In genomic region chr9:96424027-96424426, GRCm38 (mm10) we compare ENCODE assay signal across 21 mouse cellular contexts. TPM values are rescaled to one million over a fixed set of nuclear protein-coding genes. Genes with fewer than 3 reads are reported as not detected.
DNase-seq lines count a peak whose midpoint lies in the region; ATAC-seq and TF ChIP-seq lines count a peak whose summit lies in the region.
"Had no signal": no experiment of that assay in that cellular context is flagged by ENCODE, and none has a peak within 500 bp of the region (broad histone marks: within the 10 kb centered on the region; RNA-seq: fewer than 3 reads in every experiment).

No protein-coding gene starts in this region.

- WGBS in intestine, embryonic 14.5 days, result 31% methylated on average over 8 of the region's 8 CpGs
- 33% methylated on average over 8 of the region's 8 CpGs for WGBS in intestine, embryonic 15.5 days
- WGBS in hindbrain, embryonic 13.5 days, result 46% methylated on average over 8 of the region's 8 CpGs
- WGBS in forebrain, embryonic 16.5 days, result 48% methylated on average over 8 of the region's 8 CpGs

- 0 out of 2 replicates have a peak, but pooled peaks cover 2% of the 10 kb centered on the region for H3K4me1 ChIP-seq in intestine, embryonic 14.5 days (replicated peaks; ENCODE audit: control insufficient read depth, insufficient read depth, low read length)
- H3K4me1 ChIP-seq in intestine, embryonic 15.5 days (replicated peaks), result no peaks in the 10 kb centered on the region
- H3K4me1 ChIP-seq in ES-Bruce4 (ENCODE audit: control insufficient read depth, insufficient read depth, low read length), result no peaks in the 10 kb centered on the region
- no peaks in the 10 kb centered on the region for H3K4me1 ChIP-seq in hindbrain, embryonic 13.5 days (replicated peaks)
- H3K4me1 ChIP-seq in forebrain, embryonic 16.5 days (replicated peaks; ENCODE audit: control insufficient read depth, insufficient read depth, low read length), result no peaks in the 10 kb centered on the region
- H3K4me1 ChIP-seq: embryonic facial prominence, embryonic 15.5 days; forebrain, embryonic 12.5 days; liver, embryonic 13.5 days; midbrain, embryonic 13.5 days had no signal

- H3K9ac ChIP-seq in intestine, embryonic 14.5 days (ENCODE audit: low read length), result no peak overlapping the region
- H3K9ac ChIP-seq in intestine, embryonic 15.5 days, result no peak overlapping the region
- H3K9ac ChIP-seq in ES-Bruce4 (ENCODE audit: low read depth, poor library complexity, severe bottlenecking), result no peak overlapping the region
- no peak overlapping the region for H3K9ac ChIP-seq in hindbrain, embryonic 13.5 days
- H3K9ac ChIP-seq in forebrain, embryonic 16.5 days (replicated peaks; ENCODE audit: low read depth, low read length), result no peak overlapping the region
- H3K9ac ChIP-seq: embryonic facial prominence, embryonic 15.5 days; forebrain, embryonic 12.5 days; liver, embryonic 13.5 days; midbrain, embryonic 13.5 days had no signal

- H3K27ac ChIP-seq in intestine, embryonic 14.5 days (ENCODE audit: low read depth), result 0 out of 2 replicates have a peak overlapping the region, but pooled peaks have one; percentile 8
- no peak overlapping the region for H3K27ac ChIP-seq in intestine, embryonic 15.5 days
- H3K27ac ChIP-seq in ES-Bruce4 (ENCODE audit: insufficient read depth, low read length), result no peak overlapping the region
- H3K27ac ChIP-seq in hindbrain, embryonic 13.5 days, result no peak overlapping the region
- no peak overlapping the region for H3K27ac ChIP-seq in forebrain, embryonic 16.5 days (ENCODE audit: low read length)
- H3K27ac ChIP-seq: embryonic facial prominence, embryonic 15.5 days; forebrain, embryonic 12.5 days; left cerebral cortex, adult 2 months; liver, embryonic 13.5 days; midbrain, embryonic 13.5 days had no signal

- no peak for TF ChIP-seq POLR2A in ES-Bruce4 (IDR thresholded peaks at IDR 0.05; ENCODE audit: insufficient read depth, low read length)

- H3K4me3 ChIP-seq in intestine, embryonic 14.5 days (ENCODE audit: low read depth, low read length), result no peak overlapping the region
- no peak overlapping the region for H3K4me3 ChIP-seq in intestine, embryonic 15.5 days (replicated peaks)
- H3K4me3 ChIP-seq in ES-Bruce4 (ENCODE audit: low read depth, low read length), result no peak overlapping the region
- no peak overlapping the region for H3K4me3 ChIP-seq in hindbrain, embryonic 13.5 days
- H3K4me3 ChIP-seq in forebrain, embryonic 16.5 days (replicated peaks; ENCODE audit: low read length), result no peak overlapping the region
- H3K4me3 ChIP-seq: embryonic facial prominence, embryonic 15.5 days; forebrain, embryonic 12.5 days; left cerebral cortex, adult 2 months; liver, embryonic 13.5 days; midbrain, embryonic 13.5 days had no signal

- H3K36me3 ChIP-seq in intestine, embryonic 14.5 days (ENCODE audit: control insufficient read depth, insufficient read depth, low read length), result no peaks in the 10 kb centered on the region
- H3K36me3 ChIP-seq in intestine, embryonic 15.5 days, result no peaks in the 10 kb centered on the region
- no peaks in the 10 kb centered on the region for H3K36me3 ChIP-seq in ES-Bruce4 (ENCODE audit: control insufficient read depth, insufficient read depth, low read length, poor library complexity, severe bottlenecking)
- H3K36me3 ChIP-seq in hindbrain, embryonic 13.5 days, result no peaks in the 10 kb centered on the region
- H3K36me3 ChIP-seq in forebrain, embryonic 16.5 days (ENCODE audit: control insufficient read depth, insufficient read depth), result no peaks in the 10 kb centered on the region
- H3K36me3 ChIP-seq: embryonic facial prominence, embryonic 15.5 days; forebrain, embryonic 12.5 days; G1E; liver, embryonic 13.5 days; midbrain, embryonic 13.5 days had no signal

- H3K27me3 ChIP-seq in intestine, embryonic 14.5 days (replicated peaks; ENCODE audit: control insufficient read depth, insufficient read depth, low read length), result no peaks in the 10 kb centered on the region
- no peaks in the 10 kb centered on the region for H3K27me3 ChIP-seq in intestine, embryonic 15.5 days (replicated peaks)
- H3K27me3 ChIP-seq in ES-Bruce4 (ENCODE audit: control insufficient read depth, insufficient read depth, low read length, poor library complexity, severe bottlenecking), result no peaks in the 10 kb centered on the region
- no peaks in the 10 kb centered on the region for H3K27me3 ChIP-seq in hindbrain, embryonic 13.5 days
- H3K27me3 ChIP-seq in forebrain, embryonic 16.5 days (replicated peaks; ENCODE audit: control insufficient read depth, insufficient read depth, low read length), result peaks cover 18% of the 10 kb centered on the region
- H3K27me3 ChIP-seq: embryonic facial prominence, embryonic 15.5 days; forebrain, embryonic 12.5 days; liver, embryonic 13.5 days; midbrain, embryonic 13.5 days had no signal

- H3K9me3 ChIP-seq in intestine, embryonic 14.5 days (ENCODE audit: control insufficient read depth, low read length), result no peaks in the 10 kb centered on the region
- H3K9me3 ChIP-seq in intestine, embryonic 15.5 days, result no peaks in the 10 kb centered on the region
- no peaks in the 10 kb centered on the region for H3K9me3 ChIP-seq in ES-Bruce4 (replicated peaks; ENCODE audit: control insufficient read depth, insufficient read depth, low read length, poor library complexity, severe bottlenecking)
- no peaks in the 10 kb centered on the region for H3K9me3 ChIP-seq in hindbrain, embryonic 13.5 days
- H3K9me3 ChIP-seq in forebrain, embryonic 16.5 days (ENCODE audit: control insufficient read depth, low read length), result no peaks in the 10 kb centered on the region
- H3K9me3 ChIP-seq: embryonic facial prominence, embryonic 15.5 days; forebrain, embryonic 12.5 days; G1E; liver, embryonic 13.5 days; midbrain, embryonic 13.5 days had no signal

- no peak for TF ChIP-seq EP300 in ES-Bruce4 (IDR thresholded peaks at IDR 0.05; ENCODE audit: insufficient read depth, low read depth, low read length)

- no peak for ATAC-seq in intestine, embryonic 14.5 days (replicated peaks; ENCODE audit: low FRiP score, low TSS enrichment, low read depth)
- no peak for ATAC-seq in intestine, embryonic 15.5 days
- no peak for ATAC-seq in activated CD4-positive, CD25-positive, alpha-beta regulatory T cell, adult 4 months
- no peak for ATAC-seq in hindbrain, embryonic 13.5 days (ENCODE audit: low FRiP score)
- ATAC-seq in forebrain, embryonic 16.5 days, result no peak
- ATAC-seq: hindbrain, embryonic 16.5 days; midbrain, embryonic 13.5 days had no signal

- DNase-seq in intestine, embryonic 14.5 days (ENCODE audit: low spot score), result no peak
- DNase-seq in kidney, adult 11 months, result peak; percentile 78
- DNase-seq in kidney, postnatal 10 days, result peak; percentile 59
- DNase-seq: adrenal gland, postnatal 10 days; cerebellum, adult 2 months; heart, adult 18-20 months; liver, embryonic 13.5 days; lung, postnatal 4 days; right cerebral cortex, postnatal 25 days; thymus, adult 2 months had no signal

- H3K4me2 ChIP-seq in intestine, embryonic 14.5 days (ENCODE audit: low read length), result no peak overlapping the region
- no peak overlapping the region for H3K4me2 ChIP-seq in intestine, embryonic 15.5 days (replicated peaks)
- H3K4me2 ChIP-seq in hindbrain, embryonic 13.5 days, result no peak overlapping the region
- H3K4me2 ChIP-seq in forebrain, embryonic 16.5 days (ENCODE audit: low read length), result no peak overlapping the region
- H3K4me2 ChIP-seq: embryonic facial prominence, embryonic 15.5 days; forebrain, embryonic 12.5 days; liver, embryonic 13.5 days; midbrain, embryonic 13.5 days had no signal

- peak; percentile 10 for TF ChIP-seq CTCF in ES-Bruce4 (IDR thresholded peaks at IDR 0.05; ENCODE audit: low read depth, low read length)

RNA-seq across cellular contexts. Expression of gene Rnf7, which starts 54.4 kb away (rescaled TPM):
- polyA plus RNA-seq in intestine, embryonic 14.5 days (2014; fragmentation: Nextera tagmentation; extraction: Ambion mirVana), result 232 and 240 TPM in 2 replicates
- polyA plus RNA-seq in intestine, embryonic 15.5 days (2015; fragmentation: Nextera tagmentation; extraction: Ambion mirVana), result 169 and 183 TPM in 2 replicates
- 108 and 115 TPM in 2 replicates for polyA plus RNA-seq in ES-Bruce4 (2011; ENCODE audit: insufficient read depth, insufficient read length, low read depth, missing spikeins)
- polyA plus RNA-seq in activated CD4-positive, CD25-positive, alpha-beta regulatory T cell, adult 4 months (2017; shearing (Covaris generic)), result 100 to 1,000 TPM; 116 to 130 TPM
- 256 and 260 TPM in 2 replicates for polyA plus RNA-seq in hindbrain, embryonic 13.5 days (2015; fragmentation: Nextera tagmentation; extraction: Ambion mirVana)
- 179 TPM in 2 replicates for polyA plus RNA-seq in forebrain, embryonic 16.5 days (2015; fragmentation: Nextera tagmentation; extraction: Ambion mirVana)

RNA-seq across cellular contexts. Expression of gene Atp1b3, which starts 59.8 kb away (rescaled TPM):
- 152 and 168 TPM in 2 replicates for polyA plus RNA-seq in intestine, embryonic 14.5 days (2014; fragmentation: Nextera tagmentation; extraction: Ambion mirVana)
- polyA plus RNA-seq in intestine, embryonic 15.5 days (2015; fragmentation: Nextera tagmentation; extraction: Ambion mirVana), result 138 and 153 TPM in 2 replicates
- 133 and 146 TPM in 2 replicates for polyA plus RNA-seq in ES-Bruce4 (2011; ENCODE audit: insufficient read depth, insufficient read length, low read depth, missing spikeins)
- 100 to 1,000 TPM; 275 to 348 TPM for polyA plus RNA-seq in activated CD4-positive, CD25-positive, alpha-beta regulatory T cell, adult 4 months (2017; shearing (Covaris generic))
- 176 and 187 TPM in 2 replicates for polyA plus RNA-seq in hindbrain, embryonic 13.5 days (2015; fragmentation: Nextera tagmentation; extraction: Ambion mirVana)
- 138 and 146 TPM in 2 replicates for polyA plus RNA-seq in forebrain, embryonic 16.5 days (2015; fragmentation: Nextera tagmentation; extraction: Ambion mirVana)
